Mouse (Mus musculus): ENCODE measurements around the gene Ubac2.

Ubac2 gene

GRCm38 (mm10) chr14:121963251-121963941, 85.0 kb downstream of the Ubac2 start:
- no peak for DNase-seq (ENCODE audit: extremely low read depth, insufficient read length, low spot score)

- no peak for DNase-seq (ENCODE audit: extremely low read depth, insufficient read length, low spot score)
Measured at GRCm38 (mm10) chr14:121963942-121964335, 85.5 kb downstream of the Ubac2 start.

DNA sequence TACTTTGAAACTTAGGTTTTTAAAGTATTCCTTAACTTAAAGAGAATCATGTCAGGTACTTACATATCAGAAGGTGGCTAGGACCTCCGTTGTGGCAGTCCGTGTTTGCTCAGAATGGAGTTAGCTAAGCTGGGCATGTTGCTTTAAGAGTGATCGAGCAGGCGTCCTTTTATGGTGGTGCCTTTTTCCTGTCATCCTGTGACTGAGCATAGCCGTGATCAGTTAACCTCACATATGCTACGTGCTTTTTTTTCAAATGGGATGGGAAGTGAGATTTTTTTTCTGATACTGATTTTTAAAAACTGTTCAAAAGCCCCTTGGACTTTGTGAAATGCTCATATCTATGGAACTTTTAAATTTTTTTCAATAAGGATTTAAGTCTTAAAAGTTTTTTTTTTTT, 86.6 kb downstream of the Ubac2 start, which contains the start of gene Gpr183:
Gpr183 (minus strand) TSS at position 206 of the 400 bp plus-strand sequence.
- DNase-seq (ENCODE audit: extremely low read depth, insufficient read length, low spot score): no peak

- DNase-seq (ENCODE audit: extremely low read depth, insufficient read length, low spot score): no peak
Measured at GRCm38 (mm10) chr14:121965461-121965860, 87.0 kb downstream of the Ubac2 start.

DNA sequence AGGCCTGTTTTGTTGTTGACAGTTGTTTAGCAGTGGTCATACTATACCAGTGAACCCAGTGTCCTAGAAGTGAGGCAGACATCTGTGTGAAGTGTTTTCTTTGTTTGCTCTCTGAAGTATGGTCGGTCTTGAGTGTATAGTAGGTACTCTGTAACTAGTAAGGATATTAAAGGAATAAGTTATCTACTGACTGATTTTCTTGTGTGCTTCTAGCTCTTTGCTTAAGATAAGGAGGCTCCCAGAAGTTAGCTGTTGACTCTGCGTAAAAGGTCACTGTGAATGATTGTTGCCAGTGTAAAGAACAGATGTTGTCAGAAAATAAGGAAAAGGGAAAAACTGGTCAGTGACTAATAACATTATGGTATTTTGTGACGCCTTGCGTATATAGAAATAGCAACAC, 88.7 kb downstream of the Ubac2 start:
- DNase-seq (ENCODE audit: extremely low read depth, insufficient read length, low spot score): no peak

GRCm38 (mm10) chr14:121970402-121970801, 92.0 kb downstream of the Ubac2 start:
- no peak for DNase-seq (ENCODE audit: extremely low read depth, insufficient read length, low spot score)

DNA sequence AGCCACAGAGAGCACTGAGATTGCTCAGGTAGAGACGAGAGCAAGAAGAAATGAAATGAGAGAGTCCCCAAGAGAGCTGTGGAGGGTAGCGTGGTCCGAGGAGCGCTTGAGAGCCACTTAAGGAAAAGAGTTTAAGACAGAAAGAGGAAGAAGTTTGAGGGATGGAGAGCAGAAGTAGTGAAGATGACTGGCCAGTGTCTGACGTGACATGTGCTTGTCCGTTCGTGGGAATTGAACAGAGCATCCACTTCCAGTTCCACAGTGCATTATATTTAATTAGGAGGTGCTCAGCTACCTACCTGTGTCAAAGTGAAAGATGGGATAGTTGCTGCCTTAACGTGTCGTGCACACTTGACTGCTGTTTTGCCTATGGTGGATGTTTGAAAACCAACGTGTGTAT, 94.7 kb downstream of the Ubac2 start:
- DNase-seq (ENCODE audit: extremely low read depth, insufficient read length, low spot score): no peak

- no peak for DNase-seq (ENCODE audit: extremely low read depth, insufficient read length, low spot score)
Measured at GRCm38 (mm10) chr14:121981531-121981930, 103.1 kb downstream of the Ubac2 start.

DNA sequence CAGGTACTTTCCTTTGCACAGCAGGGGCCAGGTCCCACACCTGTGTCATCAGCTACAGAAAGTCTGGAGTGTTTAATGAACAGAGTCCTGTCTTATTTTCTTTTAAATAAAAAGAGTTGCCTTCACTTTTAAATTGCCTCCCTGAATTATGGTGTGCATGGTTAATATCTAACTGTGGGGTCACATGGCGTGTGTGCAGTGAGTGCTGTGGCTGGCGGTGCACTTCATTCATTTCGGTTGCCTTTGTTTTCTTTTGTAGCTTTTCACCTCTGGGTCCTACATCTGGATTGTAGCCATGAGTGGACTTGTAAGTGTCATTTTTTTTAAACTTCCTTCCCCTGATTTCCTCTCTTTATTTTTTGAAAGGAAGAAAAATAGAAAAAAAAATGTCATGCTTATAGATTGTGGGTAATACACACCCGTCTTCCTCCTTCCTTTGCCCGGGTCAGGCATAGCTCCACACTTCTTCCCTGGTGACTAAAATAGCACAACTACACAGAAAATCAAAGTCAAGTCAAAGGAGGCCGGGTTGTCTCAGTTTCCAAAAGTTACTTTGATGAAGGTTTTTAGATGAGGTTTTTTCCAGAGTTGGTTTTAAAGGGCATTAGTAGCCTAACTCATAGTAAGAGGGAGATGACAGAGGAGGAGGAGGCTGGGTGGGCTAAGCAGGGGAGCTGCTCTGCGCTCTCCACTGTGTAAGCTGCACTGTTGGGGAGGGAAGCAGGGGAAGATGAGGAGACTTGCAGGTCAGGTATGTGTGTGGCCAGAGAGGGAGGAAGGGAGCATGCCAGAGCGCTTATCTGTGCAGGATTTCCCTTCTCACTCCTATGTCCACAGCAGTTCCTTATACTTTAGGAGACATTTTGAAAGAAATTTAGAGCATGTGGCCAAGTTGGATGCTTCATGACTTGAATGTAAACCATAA, 104.9 kb downstream of the Ubac2 start:
- DNase-seq (ENCODE audit: extremely low read depth, insufficient read length, low spot score): no peak

GRCm38 (mm10) chr14:121985477-121985876, 107.1 kb downstream of the Ubac2 start:
- no peak for DNase-seq (ENCODE audit: extremely low read depth, insufficient read length, low spot score)

- no peak for DNase-seq (ENCODE audit: extremely low read depth, insufficient read length, low spot score)
Measured at GRCm38 (mm10) chr14:121986028-121986427, 107.6 kb downstream of the Ubac2 start.

- peak; percentile 43 for DNase-seq (ENCODE audit: extremely low read depth, insufficient read length, low spot score)
Measured at GRCm38 (mm10) chr14:121987287-121987686, 108.9 kb downstream of the Ubac2 start.

GRCm38 (mm10) chr14:121987691-121988090, 109.3 kb downstream of the Ubac2 start:
- no peak for DNase-seq (ENCODE audit: extremely low read depth, insufficient read length, low spot score)

- no peak for DNase-seq (ENCODE audit: extremely low read depth, insufficient read length, low spot score)
Measured at GRCm38 (mm10) chr14:121989331-121989730, 110.9 kb downstream of the Ubac2 start.

- no peak for DNase-seq (ENCODE audit: extremely low read depth, insufficient read length, low spot score)
Measured at GRCm38 (mm10) chr14:121989869-121990268, 111.4 kb downstream of the Ubac2 start.

DNA sequence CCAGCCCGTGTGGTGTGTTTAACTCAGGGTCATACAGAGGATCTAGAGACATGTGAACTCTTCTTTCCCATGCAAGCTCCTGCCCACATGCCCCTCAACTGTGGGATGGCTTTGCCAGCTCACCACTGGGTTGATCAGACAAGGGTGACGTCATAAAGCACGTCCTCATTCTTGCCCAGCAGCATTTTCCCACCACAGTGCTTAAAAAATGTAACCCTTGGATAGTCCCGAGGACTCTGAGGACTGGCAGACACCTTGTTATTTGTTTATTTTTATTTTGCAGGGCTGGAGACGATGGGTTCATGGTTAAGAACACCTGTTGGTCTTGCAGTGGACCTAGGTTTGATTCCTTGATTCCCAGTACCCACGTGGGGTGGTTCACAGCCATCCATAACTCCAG, 112.5 kb downstream of the Ubac2 start:
- DNase-seq (ENCODE audit: extremely low read depth, insufficient read length, low spot score): no peak

DNA sequence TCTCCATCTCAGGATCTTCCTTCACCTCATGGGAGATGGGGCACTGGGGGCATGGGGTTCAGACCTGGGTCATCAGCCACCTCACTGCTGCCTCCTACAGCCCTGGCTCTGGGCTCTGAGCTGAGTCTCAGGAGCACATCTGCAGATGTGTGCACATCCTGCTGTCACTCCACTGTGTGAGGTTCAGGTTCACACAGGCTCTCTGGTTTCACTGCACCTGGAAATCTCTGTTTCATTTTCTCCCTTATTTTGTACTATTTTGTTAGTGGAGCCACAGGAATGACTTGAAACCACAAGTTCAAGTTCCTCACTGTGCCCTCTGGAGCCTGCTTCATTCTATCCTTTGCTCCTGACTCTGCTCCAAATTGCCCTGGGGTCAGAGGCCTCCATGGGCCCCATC, 113.5 kb downstream of the Ubac2 start:
- DNase-seq (ENCODE audit: extremely low read depth, insufficient read length, low spot score): no peak

- no peak for DNase-seq (ENCODE audit: extremely low read depth, insufficient read length, low spot score)
Measured at GRCm38 (mm10) chr14:121992395-121993280, 114.2 kb downstream of the Ubac2 start.

GRCm38 (mm10) chr14:121993616-121994015, 115.2 kb downstream of the Ubac2 start:
- DNase-seq (ENCODE audit: extremely low read depth, insufficient read length, low spot score): no peak

DNA sequence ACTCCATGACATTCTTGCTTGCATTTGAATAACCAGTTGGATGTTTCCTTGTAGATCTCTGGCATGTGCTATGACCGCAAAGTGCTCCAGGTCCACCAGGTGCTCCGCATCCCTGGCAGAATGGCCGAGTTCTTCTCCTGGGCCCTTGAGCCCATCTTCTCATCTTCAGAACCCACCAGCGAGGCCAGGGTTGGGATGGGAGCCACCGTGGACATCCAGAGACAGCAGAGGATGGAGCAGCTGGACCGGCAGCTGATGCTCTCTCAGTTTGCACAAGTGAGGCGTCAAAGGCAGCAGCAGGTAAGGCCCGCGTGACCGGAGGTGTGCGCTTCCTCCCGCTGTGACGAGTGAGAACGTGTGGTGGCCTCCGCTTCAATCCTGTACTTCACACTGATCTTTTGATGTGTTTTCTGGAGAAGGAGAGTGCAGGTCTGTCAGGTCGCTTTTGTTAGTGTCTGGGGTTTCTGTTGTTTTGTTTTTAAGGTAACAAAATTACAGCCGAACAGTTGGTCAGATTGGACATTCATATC, 115.8 kb downstream of the Ubac2 start:
- DNase-seq (ENCODE audit: extremely low read depth, insufficient read length, low spot score): no peak
